In the genomic region with DNA sequence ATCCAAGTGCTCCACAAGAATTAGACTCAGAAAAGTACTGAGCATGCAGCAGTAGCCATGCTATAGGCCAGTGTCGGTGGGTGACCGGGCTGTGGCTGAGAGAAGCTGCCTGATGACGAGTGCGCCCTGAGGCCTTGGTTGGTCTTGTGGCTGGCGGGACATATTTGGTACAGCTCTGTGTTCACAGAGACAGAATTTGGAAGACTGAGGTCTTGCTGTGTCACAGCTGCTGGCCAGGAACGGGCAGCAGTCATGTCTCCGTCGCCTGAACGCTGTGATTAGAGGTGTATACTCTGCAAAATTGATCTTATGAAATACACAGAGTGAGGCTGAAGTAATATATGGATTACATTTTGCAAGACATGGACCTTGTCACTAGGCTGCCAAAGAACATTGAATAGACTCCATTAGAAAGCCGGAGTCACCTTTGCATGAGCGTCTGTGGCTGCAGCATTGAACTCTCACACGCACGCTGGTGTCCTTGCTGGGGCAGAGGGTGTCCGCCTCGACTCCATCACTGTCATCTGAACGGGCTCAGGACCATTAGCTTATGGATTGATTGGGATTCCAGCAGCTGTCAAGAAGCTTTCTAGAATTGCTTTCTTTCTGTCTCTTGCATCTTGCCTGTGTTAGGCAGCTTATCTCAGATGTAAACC, we compare ENCODE assay signal across 14 mouse cellular contexts. TPM values are rescaled to one million over a fixed set of nuclear protein-coding genes. Genes with fewer than 3 reads are reported as not detected.
DNase-seq lines count a peak whose midpoint lies in the region; ATAC-seq and TF ChIP-seq lines count a peak whose summit lies in the region.
"Had no signal": no experiment of that assay in that cellular context is flagged by ENCODE, and none has a peak within 500 bp of the region (broad histone marks: within the 10 kb centered on the region; RNA-seq: fewer than 3 reads in every experiment).

No protein-coding gene starts in this region.

- no peaks in the 10 kb centered on the region for H3K27me3 ChIP-seq in hindbrain, embryonic 13.5 days
- H3K27me3 ChIP-seq in hindbrain, embryonic 11.5 days (ENCODE audit: control insufficient read depth, insufficient read depth, low read length) = no peaks in the 10 kb centered on the region
- no peaks in the 10 kb centered on the region for H3K27me3 ChIP-seq in liver, embryonic 12.5 days (replicated peaks)
- no peaks in the 10 kb centered on the region for H3K27me3 ChIP-seq in thymus, adult 2 months (ENCODE audit: control insufficient read depth, insufficient read depth, low read length)
- H3K27me3 ChIP-seq: limb, embryonic 15.5 days had no signal

- peak; percentile 48 for DNase-seq in adrenal gland, adult 2 months
- DNase-seq in adrenal gland, postnatal 4 days (ENCODE audit: low spot score in 2 of 2) = no peak
- DNase-seq in hindbrain, embryonic 11.5 days (ENCODE audit: low spot score) = no peak
- DNase-seq in adrenal gland, postnatal 14 days = peak; percentile 57
- DNase-seq in thymus, adult 2 months = no peak
- DNase-seq in cerebellum, postnatal 25 days = no peak
- DNase-seq: cerebellum, adult 2 months; kidney, postnatal 14 days; spleen, adult 18-20 months had no signal

- no peak for TF ChIP-seq POLR2A in thymus, adult 2 months (IDR thresholded peaks at IDR 0.05; ENCODE audit: control insufficient read depth, extremely low read depth, insufficient read depth, low read length, poor library complexity)

- peak overlapping the region; percentile 36; the same call in 1 of the 2 replicates for H3K9ac ChIP-seq in hindbrain, embryonic 13.5 days
- H3K9ac ChIP-seq in hindbrain, embryonic 11.5 days (ENCODE audit: low read depth, low read length) = no peak overlapping the region
- peak overlapping the region; percentile 64 for H3K9ac ChIP-seq in liver, embryonic 12.5 days
- H3K9ac ChIP-seq: limb, embryonic 15.5 days had no signal

- H3K4me1 ChIP-seq in hindbrain, embryonic 13.5 days (replicated peaks) = peaks cover 54% of the 10 kb centered on the region
- peaks cover 8% of the 10 kb centered on the region; the same call in 1 of the 2 replicates for H3K4me1 ChIP-seq in hindbrain, embryonic 11.5 days (replicated peaks; ENCODE audit: control insufficient read depth, insufficient read depth, low read length)
- peaks cover 96% of the 10 kb centered on the region for H3K4me1 ChIP-seq in liver, embryonic 12.5 days
- H3K4me1 ChIP-seq in thymus, adult 2 months (replicated peaks; ENCODE audit: control insufficient read depth, insufficient read depth, low read length) = peaks cover 20% of the 10 kb centered on the region

- H3K9me3 ChIP-seq in hindbrain, embryonic 13.5 days = no peaks in the 10 kb centered on the region
- no peaks in the 10 kb centered on the region for H3K9me3 ChIP-seq in hindbrain, embryonic 11.5 days (ENCODE audit: control insufficient read depth, low read length)
- no peaks in the 10 kb centered on the region for H3K9me3 ChIP-seq in liver, embryonic 12.5 days (replicated peaks)
- H3K9me3 ChIP-seq: limb, embryonic 15.5 days had no signal

- no peak overlapping the region for H3K4me3 ChIP-seq in hindbrain, embryonic 13.5 days
- no peak overlapping the region for H3K4me3 ChIP-seq in hindbrain, embryonic 11.5 days (ENCODE audit: low read depth, low read length)
- peak overlapping the region; percentile 54 for H3K4me3 ChIP-seq in liver, embryonic 12.5 days
- no peak overlapping the region for H3K4me3 ChIP-seq in thymus, adult 2 months (ENCODE audit: control insufficient read depth, insufficient read depth, low read length)
- H3K4me3 ChIP-seq: limb, embryonic 15.5 days; myocyte had no signal

- H3K4me2 ChIP-seq in hindbrain, embryonic 13.5 days = 0 out of 2 replicates have a peak overlapping the region, but pooled peaks have one; percentile 0
- no peak overlapping the region for H3K4me2 ChIP-seq in hindbrain, embryonic 11.5 days (replicated peaks; ENCODE audit: low read depth, low read length)
- peak overlapping the region; percentile 91 for H3K4me2 ChIP-seq in liver, embryonic 12.5 days
- H3K4me2 ChIP-seq: limb, embryonic 15.5 days had no signal

- WGBS in hindbrain, embryonic 13.5 days = 73% methylated on average over 16 of the region's 16 CpGs
- WGBS in hindbrain, embryonic 11.5 days = 79% methylated on average over 16 of the region's 16 CpGs
- 59% methylated on average over 16 of the region's 16 CpGs for WGBS in liver, embryonic 12.5 days (ENCODE audit: insufficient replicate concordance)
- WGBS in thymus, adult 2 months = 94% methylated on average over 16 of the region's 16 CpGs

- no peak for TF ChIP-seq CTCF in thymus, adult 2 months (IDR thresholded peaks at IDR 0.05; ENCODE audit: borderline replicate concordance, control insufficient read depth, extremely low read depth, insufficient read depth, low read length, poor library complexity)

- H3K27ac ChIP-seq in hindbrain, embryonic 13.5 days = 0 out of 2 replicates have a peak overlapping the region, but pooled peaks have one; percentile 9
- H3K27ac ChIP-seq in hindbrain, embryonic 11.5 days (ENCODE audit: low read depth, low read length) = no peak overlapping the region
- H3K27ac ChIP-seq in liver, embryonic 12.5 days = peak overlapping the region; percentile 99
- no peak overlapping the region for H3K27ac ChIP-seq in thymus, adult 2 months (ENCODE audit: control insufficient read depth, insufficient read depth, low read length)
- H3K27ac ChIP-seq: limb, embryonic 15.5 days had no signal

- ATAC-seq in hindbrain, embryonic 13.5 days (ENCODE audit: low FRiP score) = no peak
- ATAC-seq in hindbrain, embryonic 11.5 days (ENCODE audit: low FRiP score) = no peak
- no peak for ATAC-seq in liver, embryonic 12.5 days
- ATAC-seq: forebrain, embryonic 16.5 days had no signal

- H3K36me3 ChIP-seq in hindbrain, embryonic 13.5 days = peaks cover 3% of the 10 kb centered on the region; the same call in 1 of the 2 replicates
- H3K36me3 ChIP-seq in hindbrain, embryonic 11.5 days (ENCODE audit: control insufficient read depth, insufficient read depth, low read length) = no peaks in the 10 kb centered on the region
- H3K36me3 ChIP-seq in liver, embryonic 12.5 days = peaks cover 40% of the 10 kb centered on the region
- H3K36me3 ChIP-seq in thymus, adult 2 months (ENCODE audit: control insufficient read depth, insufficient read depth, low read length) = no peaks in the 10 kb centered on the region
- H3K36me3 ChIP-seq: limb, embryonic 15.5 days had no signal

RNA-seq across cellular contexts. Expression of a gene that starts 5.7 kb away (rescaled TPM):
- total RNA-seq in adrenal gland, adult 2 months (2021) = 1 to 10 TPM; 5.9 to 9.9 TPM
- polyA plus RNA-seq in adrenal gland, adult 2 months (2012; rRNA removed) = 43.6 and 50.1 TPM in 2 replicates
- 1 to 10 TPM in 1 of 2 experiments, not detected in 1; 8.8 TPM for total RNA-seq in adrenal gland, postnatal 4 days (2021)
- 1.9 and 4.1 TPM in 2 replicates for polyA plus RNA-seq in hindbrain, embryonic 13.5 days (2015; fragmentation: Nextera tagmentation; extraction: Ambion mirVana)
- polyA plus RNA-seq in hindbrain, embryonic 11.5 days (2014; fragmentation: Nextera tagmentation; extraction: Ambion mirVana) = 11.8 and 11.9 TPM in 2 replicates
- total RNA-seq in adrenal gland, postnatal 14 days (2021) = 4.6 and 17.6 TPM in 2 replicates
- not detected in 2 replicates for polyA plus RNA-seq in liver, embryonic 12.5 days (2016; fragmentation: Nextera tagmentation; extraction: Ambion mirVana)
- polyA plus RNA-seq in thymus, adult 2 months (2012; rRNA removed) = 89.2 and 103 TPM in 2 replicates

RNA-seq across cellular contexts. Expression of a gene that starts 6.2 kb away (rescaled TPM):
- 100 to 1,000 TPM in 1 of 2 experiments, 10 to 100 TPM in 1; 93.9 to 133 TPM for total RNA-seq in adrenal gland, adult 2 months (2021)
- polyA plus RNA-seq in adrenal gland, adult 2 months (2012; rRNA removed) = 64.7 and 96.5 TPM in 2 replicates
- total RNA-seq in adrenal gland, postnatal 4 days (2021) = 100 to 1,000 TPM; 108 to 127 TPM
- polyA plus RNA-seq in hindbrain, embryonic 13.5 days (2015; fragmentation: Nextera tagmentation; extraction: Ambion mirVana) = 123 and 126 TPM in 2 replicates
- polyA plus RNA-seq in hindbrain, embryonic 11.5 days (2014; fragmentation: Nextera tagmentation; extraction: Ambion mirVana) = 130 and 136 TPM in 2 replicates
- total RNA-seq in adrenal gland, postnatal 14 days (2021) = 103 and 109 TPM in 2 replicates
- 124 and 136 TPM in 2 replicates for polyA plus RNA-seq in liver, embryonic 12.5 days (2016; fragmentation: Nextera tagmentation; extraction: Ambion mirVana)
- 126 and 149 TPM in 2 replicates for polyA plus RNA-seq in thymus, adult 2 months (2012; rRNA removed)

RNA-seq across cellular contexts. Expression of a gene that starts 54.3 kb away (rescaled TPM):
- 10 to 100 TPM in 1 of 2 experiments, 1 to 10 TPM in 1; 4.3 to 11.3 TPM for total RNA-seq in adrenal gland, adult 2 months (2021)
- 19.8 and 25.5 TPM in 2 replicates for polyA plus RNA-seq in adrenal gland, adult 2 months (2012; rRNA removed)
- 10 to 100 TPM; 15.7 to 18.8 TPM for total RNA-seq in adrenal gland, postnatal 4 days (2021)
- 14.6 and 14.8 TPM in 2 replicates for polyA plus RNA-seq in hindbrain, embryonic 13.5 days (2015; fragmentation: Nextera tagmentation; extraction: Ambion mirVana)
- polyA plus RNA-seq in hindbrain, embryonic 11.5 days (2014; fragmentation: Nextera tagmentation; extraction: Ambion mirVana) = 9.2 and 9.3 TPM in 2 replicates
- total RNA-seq in adrenal gland, postnatal 14 days (2021) = 6.6 and 10.0 TPM in 2 replicates
- 7.0 and 7.7 TPM in 2 replicates for polyA plus RNA-seq in liver, embryonic 12.5 days (2016; fragmentation: Nextera tagmentation; extraction: Ambion mirVana)
- polyA plus RNA-seq in thymus, adult 2 months (2012; rRNA removed) = 41.8 and 51.0 TPM in 2 replicates

Comparison
In these comparisons a context has a peak if more than half of its experiments do, and no peak if none do; other contexts are left out.
1. DNase-seq: peak in adrenal gland, adult 2 months (single experiment) and adrenal gland, postnatal 14 days (single experiment); none in adrenal gland, postnatal 4 days (0 of 2), hindbrain, embryonic 11.5 days (single experiment), thymus, adult 2 months (single experiment) and cerebellum, postnatal 25 days (0 of 2).
2. H3K27ac ChIP-seq: peak in hindbrain, embryonic 13.5 days (single experiment) and liver, embryonic 12.5 days (single experiment); none in hindbrain, embryonic 11.5 days (single experiment) and thymus, adult 2 months (single experiment).